Mouse (Mus musculus): ENCODE data around the gene Tmem132a.

Tmem132a gene

DNA sequence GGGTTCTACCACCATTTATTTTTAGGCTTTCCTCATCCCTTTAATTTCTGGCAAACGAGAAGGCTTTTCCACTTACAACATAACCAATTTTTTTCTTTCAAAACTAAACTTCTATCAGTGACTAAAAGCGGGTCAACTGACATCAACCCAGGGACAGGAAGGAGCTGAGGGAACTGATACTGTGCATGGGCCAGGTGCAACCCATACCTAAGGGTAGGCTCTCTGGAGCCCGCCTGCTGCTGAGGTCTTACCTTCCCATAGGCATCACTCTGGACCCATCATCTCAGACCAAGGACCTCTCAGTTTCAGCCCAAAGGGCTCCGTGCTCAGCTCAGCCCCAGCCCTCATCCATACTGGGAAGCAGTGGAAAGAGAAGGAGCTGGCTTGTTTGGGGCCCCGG is 41.4 kb downstream of the Tmem132a start:
- H3K27me3 ChIP-seq (ENCODE audit: control insufficient read depth, insufficient read depth, low read length, poor library complexity, severe bottlenecking) = no peaks in the 10 kb centered on the region
- H3K36me3 ChIP-seq (ENCODE audit: control insufficient read depth, insufficient read depth, low read length, poor library complexity, severe bottlenecking) = no peaks in the 10 kb centered on the region
- peak; percentile 50 for DNase-seq (ENCODE audit: low read depth, low spot score)

DNA sequence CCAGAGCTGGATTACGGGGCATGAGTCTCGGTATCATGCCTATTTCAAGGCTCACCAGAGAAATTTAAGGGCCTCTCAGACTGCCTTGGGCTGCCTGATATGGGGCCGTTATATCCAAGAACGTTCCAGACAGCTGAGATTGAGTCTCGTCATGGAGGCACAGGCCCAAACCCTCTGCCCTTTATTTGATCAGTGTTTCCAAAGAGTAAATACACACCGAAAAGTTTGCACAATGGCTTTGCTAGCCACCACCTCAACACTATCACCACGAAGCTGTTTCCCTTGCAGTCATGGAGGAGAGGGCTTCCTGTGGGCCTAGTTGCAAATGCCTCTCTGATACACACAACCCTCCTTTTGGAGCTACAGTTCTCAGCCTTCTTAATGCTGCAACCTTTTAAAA is 45.7 kb downstream of the Tmem132a start:
- no peak for DNase-seq (ENCODE audit: low read depth, low spot score)

DNA sequence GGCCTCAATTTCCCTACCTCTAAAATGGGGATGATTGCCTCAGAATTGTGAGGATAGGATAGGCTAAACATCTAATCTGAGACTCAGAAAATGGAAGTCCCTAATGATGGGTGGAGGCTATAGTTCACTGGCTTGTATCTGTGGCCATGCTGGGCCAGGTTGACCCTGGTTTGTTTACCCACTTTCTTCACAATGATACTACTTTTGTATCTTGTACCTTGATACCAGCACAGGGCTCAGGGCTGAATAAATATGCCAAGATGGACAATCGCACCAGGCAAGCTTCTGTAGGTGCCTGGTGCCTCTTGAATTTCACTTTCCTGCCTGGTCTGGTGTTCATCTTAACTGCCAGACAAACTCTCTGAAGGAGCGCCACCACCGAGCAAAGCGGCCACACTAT is 47.2 kb downstream of the Tmem132a start:
- H3K36me3 ChIP-seq (ENCODE audit: control insufficient read depth, insufficient read depth, low read length, poor library complexity, severe bottlenecking) = no peaks in the 10 kb centered on the region
- no peak for DNase-seq (ENCODE audit: low read depth, low spot score)
- no peaks in the 10 kb centered on the region for H3K27me3 ChIP-seq (ENCODE audit: control insufficient read depth, insufficient read depth, low read length, poor library complexity, severe bottlenecking)

More for the DNA sequence above, 45.7 kb downstream of the Tmem132a start:
- no peaks in the 10 kb centered on the region for H3K27me3 ChIP-seq (ENCODE audit: control insufficient read depth, insufficient read depth, low read length, poor library complexity, severe bottlenecking)
- no peaks in the 10 kb centered on the region for H3K36me3 ChIP-seq (ENCODE audit: control insufficient read depth, insufficient read depth, low read length, poor library complexity, severe bottlenecking)

DNA sequence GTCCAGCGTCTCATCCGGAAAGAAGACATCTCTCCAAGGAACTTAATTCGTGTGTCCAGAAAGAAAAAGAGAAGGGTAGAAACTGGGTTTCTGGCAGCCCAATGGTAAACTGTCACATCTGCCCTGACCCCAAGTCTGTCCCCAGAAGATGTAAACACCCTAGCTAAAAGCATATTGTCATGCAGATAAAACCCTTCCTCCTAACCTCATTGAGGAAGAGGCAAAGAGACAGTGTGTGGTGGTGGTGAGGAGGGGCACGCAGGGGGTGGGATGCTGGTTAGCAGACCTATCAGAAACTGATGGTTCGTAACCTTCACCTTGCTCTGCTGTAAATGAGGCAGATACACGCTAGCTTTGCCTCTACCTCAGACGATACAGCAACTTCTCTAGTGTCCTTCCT is 48.4 kb downstream of the Tmem132a start:
- DNase-seq (ENCODE audit: low read depth, low spot score) = no peak

DNA sequence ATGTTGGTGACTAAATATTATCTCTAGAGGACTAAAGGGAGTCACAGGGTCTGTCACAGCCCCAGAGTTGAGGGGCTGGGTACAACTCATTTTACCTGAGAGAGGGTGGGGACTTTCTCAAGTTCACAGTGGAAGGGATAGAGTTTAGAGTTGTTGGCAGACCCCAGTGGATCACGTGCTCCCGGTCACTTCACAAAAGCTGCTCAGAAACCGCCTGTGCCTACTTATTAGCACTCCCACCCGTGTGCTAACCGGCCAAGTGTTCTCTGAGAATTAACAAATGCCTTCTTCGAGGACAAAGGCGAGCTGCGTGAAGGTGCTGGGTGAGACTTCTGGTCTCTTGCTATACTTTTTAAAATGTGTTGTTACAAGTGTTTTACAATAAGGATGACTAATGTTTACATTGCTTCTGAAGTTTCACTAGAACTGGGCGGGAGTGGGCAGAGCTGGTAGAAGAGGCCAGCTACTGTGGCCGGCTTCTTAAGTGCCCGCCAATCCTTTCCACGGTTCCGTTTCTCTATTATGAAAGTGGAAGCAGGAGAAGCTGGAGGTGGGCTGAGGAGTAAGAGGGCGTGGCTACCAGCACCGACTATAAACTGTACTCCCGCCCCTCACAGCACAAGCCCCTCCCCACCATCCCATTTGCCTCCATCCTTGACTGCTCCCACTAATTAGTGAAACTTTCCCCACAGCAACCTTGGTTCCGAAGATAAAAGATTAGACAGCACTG is 51.4 kb downstream of the Tmem132a start:
- peak; percentile 16 for DNase-seq (ENCODE audit: low read depth, low spot score)
- Histone ChIP-seq H3K36me3 (ENCODE audit: control insufficient read depth, insufficient read depth, low read length, poor library complexity, severe bottlenecking) (no peaks in the 10 kb centered on the region), H3K27me3 (ENCODE audit: control insufficient read depth, insufficient read depth, low read length, poor library complexity, severe bottlenecking) (no peaks in the 10 kb centered on the region)

More for the DNA sequence above, 48.4 kb downstream of the Tmem132a start:
- no peaks in the 10 kb centered on the region for H3K36me3 ChIP-seq (ENCODE audit: control insufficient read depth, insufficient read depth, low read length, poor library complexity, severe bottlenecking)
- H3K27me3 ChIP-seq (ENCODE audit: control insufficient read depth, insufficient read depth, low read length, poor library complexity, severe bottlenecking) = no peaks in the 10 kb centered on the region

DNA sequence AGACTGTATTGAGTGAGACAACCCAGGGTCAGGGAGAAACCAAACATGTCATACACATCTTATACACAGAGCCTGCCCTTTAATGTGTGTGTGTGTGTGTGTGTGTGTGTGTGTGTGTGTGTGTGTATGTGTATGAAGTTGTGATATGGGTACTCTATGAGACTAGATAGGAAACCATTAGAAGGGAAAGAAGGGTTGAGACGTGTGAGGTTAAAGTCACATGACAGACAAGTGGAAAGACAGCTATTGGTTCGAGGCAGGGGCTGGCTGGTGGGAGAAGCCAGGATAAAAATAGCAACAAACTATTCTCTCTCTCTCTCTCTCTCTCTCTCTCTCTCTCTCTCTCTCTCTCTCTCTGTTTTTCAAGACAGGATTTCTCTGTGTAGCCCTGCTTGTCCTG is 53.3 kb downstream of the Tmem132a start:
- DNase-seq (ENCODE audit: low read depth, low spot score) = no peak
- no peaks in the 10 kb centered on the region for H3K27me3 ChIP-seq (ENCODE audit: control insufficient read depth, insufficient read depth, low read length, poor library complexity, severe bottlenecking)
- no peaks in the 10 kb centered on the region for H3K36me3 ChIP-seq (ENCODE audit: control insufficient read depth, insufficient read depth, low read length, poor library complexity, severe bottlenecking)

DNA sequence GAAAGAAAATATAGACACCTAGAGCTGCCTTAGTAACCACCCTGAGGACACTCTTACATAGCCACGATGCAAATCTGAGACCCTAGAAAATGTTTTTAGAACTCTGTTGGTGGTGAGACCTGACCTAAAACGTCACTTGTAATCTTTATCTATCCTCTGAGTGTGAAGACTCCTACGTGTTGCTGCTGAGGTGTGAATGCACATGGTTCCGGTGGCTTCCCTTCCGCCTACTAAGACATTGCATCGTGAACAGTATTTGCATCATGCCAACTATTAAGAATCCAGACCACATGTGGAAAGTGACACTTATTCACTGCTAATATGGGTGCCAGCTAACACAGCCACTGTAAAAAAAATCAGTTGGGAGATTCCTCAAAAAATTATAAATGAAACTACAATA is 53.9 kb downstream of the Tmem132a start:
- DNase-seq (ENCODE audit: low read depth, low spot score) = no peak
- H3K36me3 ChIP-seq (ENCODE audit: control insufficient read depth, insufficient read depth, low read length, poor library complexity, severe bottlenecking) = no peaks in the 10 kb centered on the region
- H3K27me3 ChIP-seq (ENCODE audit: control insufficient read depth, insufficient read depth, low read length, poor library complexity, severe bottlenecking) = no peaks in the 10 kb centered on the region

DNA sequence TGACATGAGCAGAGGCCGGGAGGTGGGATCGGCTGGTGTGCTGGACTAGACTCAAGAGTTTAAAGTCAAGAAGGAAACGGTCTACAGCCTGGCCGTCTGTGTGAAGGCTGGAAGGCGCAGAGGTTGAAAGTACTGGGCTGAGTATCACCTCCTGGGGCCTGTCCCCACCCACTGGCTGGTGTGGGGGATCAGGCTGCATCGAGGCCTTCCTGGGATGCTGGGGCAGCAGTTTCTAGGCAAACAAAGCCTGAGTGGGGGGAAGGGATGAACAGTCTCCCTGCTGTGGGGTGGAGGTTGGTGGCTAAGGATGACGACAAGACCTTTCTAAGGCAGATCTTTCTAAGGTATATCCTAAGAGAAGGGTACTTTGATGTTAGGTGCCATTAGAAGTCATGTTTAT is 55.8 kb downstream of the Tmem132a start:
- no peaks in the 10 kb centered on the region for H3K36me3 ChIP-seq (ENCODE audit: control insufficient read depth, insufficient read depth, low read length, poor library complexity, severe bottlenecking)
- DNase-seq (ENCODE audit: low read depth, low spot score) = no peak
- no peaks in the 10 kb centered on the region for H3K27me3 ChIP-seq (ENCODE audit: control insufficient read depth, insufficient read depth, low read length, poor library complexity, severe bottlenecking)

DNA sequence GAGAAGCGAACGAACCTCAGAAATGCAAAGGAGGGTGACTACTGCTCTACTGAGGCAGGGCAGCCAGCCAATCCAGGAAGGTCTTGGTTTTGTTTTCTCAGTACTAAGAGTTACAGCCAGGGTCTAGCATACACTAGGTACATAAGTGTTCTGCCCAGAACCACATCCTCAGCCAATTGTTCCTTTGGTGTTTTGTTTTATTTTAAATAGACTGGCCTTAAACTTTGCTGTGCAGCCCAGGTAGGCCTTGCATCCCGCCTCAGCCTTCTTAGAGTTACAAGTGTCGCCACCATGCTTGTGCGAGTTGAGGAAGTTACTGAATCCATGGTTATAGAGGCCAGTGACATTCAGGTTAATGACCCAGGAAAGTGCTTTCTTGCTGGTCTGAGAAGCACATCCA is 56.7 kb downstream of the Tmem132a start:
- Histone ChIP-seq H3K36me3 (ENCODE audit: control insufficient read depth, insufficient read depth, low read length, poor library complexity, severe bottlenecking) (no peaks in the 10 kb centered on the region), H3K27me3 (ENCODE audit: control insufficient read depth, insufficient read depth, low read length, poor library complexity, severe bottlenecking) (no peaks in the 10 kb centered on the region)
- no peak for DNase-seq (ENCODE audit: low read depth, low spot score)

DNA sequence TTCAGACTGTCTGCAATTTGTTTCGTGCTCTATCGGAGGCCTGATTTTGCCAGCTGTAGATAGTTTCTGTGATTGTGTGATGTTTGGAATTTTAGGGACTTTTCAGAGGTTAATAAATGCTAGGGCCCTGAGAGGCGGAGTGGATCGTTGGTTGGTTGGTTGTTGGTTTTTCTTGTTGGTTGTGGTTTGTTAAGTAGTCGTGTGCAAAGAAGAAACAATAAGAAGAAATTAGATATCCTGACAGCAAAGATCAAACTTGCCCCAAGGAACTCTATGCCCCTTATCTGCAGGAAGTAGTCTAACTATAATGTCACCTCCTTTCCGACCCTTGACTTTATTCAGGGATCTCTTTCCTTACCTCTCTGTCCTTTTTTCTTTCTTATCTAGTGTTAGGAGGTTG is 58.3 kb downstream of the Tmem132a start:
- no peaks in the 10 kb centered on the region for H3K27me3 ChIP-seq (ENCODE audit: control insufficient read depth, insufficient read depth, low read length, poor library complexity, severe bottlenecking)
- H3K36me3 ChIP-seq (ENCODE audit: control insufficient read depth, insufficient read depth, low read length, poor library complexity, severe bottlenecking) = no peaks in the 10 kb centered on the region
- DNase-seq (ENCODE audit: low read depth, low spot score) = no peak

DNA sequence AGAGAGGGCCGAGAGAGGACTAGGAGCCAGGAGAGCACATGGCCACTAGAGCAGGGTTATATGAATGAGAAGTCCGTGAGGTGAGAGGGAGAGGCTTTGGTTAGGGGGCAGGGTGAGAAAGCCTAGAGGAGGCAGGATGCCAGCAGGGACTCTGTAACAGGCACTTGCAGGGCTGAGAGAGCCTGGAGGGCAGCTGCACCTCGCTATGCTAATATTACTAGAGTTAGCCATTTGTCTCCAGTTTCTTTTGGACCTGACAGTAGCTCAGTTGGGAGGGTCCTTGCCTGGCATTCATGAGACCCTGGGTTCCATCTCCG is 59.6 kb downstream of the Tmem132a start:
- Histone ChIP-seq H3K27me3 (ENCODE audit: control insufficient read depth, insufficient read depth, low read length, poor library complexity, severe bottlenecking) (no peaks in the 10 kb centered on the region), H3K36me3 (ENCODE audit: control insufficient read depth, insufficient read depth, low read length, poor library complexity, severe bottlenecking) (no peaks in the 10 kb centered on the region)
- DNase-seq (ENCODE audit: low read depth, low spot score) = no peak

DNA sequence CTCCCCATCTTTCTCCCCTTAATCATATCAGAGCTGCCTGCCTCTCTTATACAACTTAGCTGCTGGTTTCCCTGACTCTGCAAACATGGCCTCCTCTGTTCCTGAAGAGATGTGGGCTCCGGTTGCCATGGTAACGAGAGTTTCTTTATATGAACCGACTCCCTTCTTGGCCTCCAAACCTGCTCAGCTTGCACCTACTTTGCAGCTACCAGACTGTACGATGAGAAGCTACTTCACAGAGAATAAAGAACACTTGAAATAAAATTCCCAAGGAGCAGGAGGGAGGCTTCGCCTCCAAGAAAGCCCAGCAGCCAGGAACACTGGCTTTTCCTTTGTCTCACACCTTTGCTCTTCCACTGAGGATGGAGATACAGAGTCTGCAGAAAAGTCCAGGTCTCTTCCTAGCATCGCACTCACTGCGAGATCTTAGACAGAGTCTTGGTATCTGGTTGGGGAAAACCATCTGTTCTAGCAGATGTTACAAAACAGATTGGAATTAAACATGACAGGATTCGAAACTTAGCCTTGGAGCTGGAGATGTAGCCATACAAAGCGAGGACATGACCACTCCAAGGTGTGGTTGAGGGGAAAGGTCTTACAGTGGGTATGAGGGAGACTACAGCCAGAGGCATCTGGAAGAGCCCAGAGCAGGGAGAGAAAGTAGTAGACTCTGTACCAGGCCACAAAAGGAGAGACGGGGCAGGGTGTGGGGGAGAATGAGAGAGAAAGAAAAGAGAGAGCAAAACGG is 60.1 kb downstream of the Tmem132a start:
- DNase-seq (ENCODE audit: low read depth, low spot score) = no peak
- Histone ChIP-seq H3K27me3 (ENCODE audit: control insufficient read depth, insufficient read depth, low read length, poor library complexity, severe bottlenecking) (no peaks in the 10 kb centered on the region), H3K36me3 (ENCODE audit: control insufficient read depth, insufficient read depth, low read length, poor library complexity, severe bottlenecking) (no peaks in the 10 kb centered on the region)

DNA sequence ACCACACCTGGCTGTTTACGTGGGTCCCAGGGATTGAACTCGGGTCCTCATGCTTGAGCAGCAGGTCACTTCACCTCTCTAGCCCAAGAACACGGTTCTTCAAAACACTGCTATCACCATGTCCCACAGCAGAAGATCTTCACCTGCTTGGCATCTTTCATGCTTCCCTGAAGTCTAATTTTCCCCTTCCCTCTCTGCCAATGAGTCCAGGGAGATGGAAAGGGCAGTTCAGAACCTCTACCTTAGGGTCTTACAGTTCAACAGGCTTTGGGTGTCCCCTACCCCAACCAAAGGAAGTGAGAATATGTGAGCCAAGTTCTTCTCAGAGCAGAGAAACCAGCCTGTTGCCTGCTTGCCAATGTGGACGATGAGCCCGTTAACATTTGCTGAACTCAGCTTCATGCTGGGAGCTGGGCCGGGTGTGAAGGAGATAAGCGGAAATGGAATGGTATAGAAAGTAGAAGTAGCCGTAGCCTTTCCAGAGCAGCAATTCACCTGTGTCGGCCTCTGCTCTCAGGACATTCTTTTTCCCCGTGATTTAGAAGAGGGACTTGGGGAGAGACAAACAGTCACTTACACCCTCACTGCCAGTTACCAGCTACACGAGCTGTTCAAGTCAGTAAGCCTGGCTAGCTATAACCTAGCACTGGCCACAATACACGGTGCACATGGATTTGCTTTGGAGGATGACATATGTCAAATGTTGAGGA is 61.1 kb downstream of the Tmem132a start:
- no peaks in the 10 kb centered on the region for H3K36me3 ChIP-seq (ENCODE audit: control insufficient read depth, insufficient read depth, low read length, poor library complexity, severe bottlenecking)
- no peak for DNase-seq (ENCODE audit: low read depth, low spot score)

More for the DNA sequence above, 61.1 kb downstream of the Tmem132a start:
- H3K27me3 ChIP-seq (ENCODE audit: control insufficient read depth, insufficient read depth, low read length, poor library complexity, severe bottlenecking) = no peaks in the 10 kb centered on the region
